Mouse (Mus musculus): Measurements from ENCODE around the gene Tsga10ip. TPM values are rescaled to one million over a fixed set of nuclear protein-coding genes. Genes with fewer than 3 reads are reported as not detected.

The Tsga10ip gene
- polyA plus RNA-seq, 1 experiment = not detected

GRCm38 (mm10) chr19:5425906-5426565 is 23.7 kb upstream of the Tsga10ip start:
- no peaks in the 10 kb centered on the region; the same call in 1 of the 2 replicates for H3K4me1 ChIP-seq (ENCODE audit: control insufficient read depth, insufficient read depth, low read length)
- H3K4me3 ChIP-seq (replicated peaks; ENCODE audit: control insufficient read depth, low read depth, low read length) = peak overlapping the region; percentile 100
- WGBS = 86% methylated on average over 18 of the region's 18 CpGs
- no peak for TF ChIP-seq POLR2A (IDR thresholded peaks at IDR 0.05; ENCODE audit: borderline replicate concordance, control insufficient read depth, low read depth, low read length)
- no peak for TF ChIP-seq CTCF (IDR thresholded peaks at IDR 0.05; ENCODE audit: control insufficient read depth, insufficient read depth, low read length)
- H3K27ac ChIP-seq (ENCODE audit: control insufficient read depth, insufficient read depth, low read depth, low read length, poor library complexity) = peak overlapping the region; percentile 85

GRCm38 (mm10) chr19:5424782-5425741 is 22.7 kb upstream of the Tsga10ip start, which contains the start of the genes Drap1 and AI837181:
Drap1 (minus strand) TSS chr19:5424979.
AI837181 (plus strand) TSS chr19:5425144.
- under 1% methylated on average over 85 of the region's 87 CpGs for WGBS
- Histone ChIP-seq H3K4me1 (ENCODE audit: control insufficient read depth, insufficient read depth, low read length) (no peaks in the 10 kb centered on the region; the same call in 1 of the 2 replicates), H3K27ac (ENCODE audit: control insufficient read depth, insufficient read depth, low read depth, low read length, poor library complexity) (peak within 1 kb of the TSS; percentile 86), H3K4me3 (replicated peaks; ENCODE audit: control insufficient read depth, low read depth, low read length) (peak within 1 kb of the TSS; percentile 100)
- TF ChIP-seq CTCF (IDR thresholded peaks at IDR 0.05; ENCODE audit: control insufficient read depth, insufficient read depth, low read length) (no peak), POLR2A (IDR thresholded peaks at IDR 0.05; ENCODE audit: borderline replicate concordance, control insufficient read depth, low read depth, low read length) (peak; percentile 43; the same call in 1 of the 2 replicates)

- peak overlapping the region; percentile 66 for H3K4me3 ChIP-seq (replicated peaks; ENCODE audit: control insufficient read depth, low read depth, low read length)
- no peaks in the 10 kb centered on the region; the same call in 1 of the 2 replicates for H3K4me1 ChIP-seq (ENCODE audit: control insufficient read depth, insufficient read depth, low read length)
- WGBS = under 1% methylated on average over 47 of the region's 48 CpGs
- TF ChIP-seq CTCF (IDR thresholded peaks at IDR 0.05; ENCODE audit: control insufficient read depth, insufficient read depth, low read length) (no peak), POLR2A (IDR thresholded peaks at IDR 0.05; ENCODE audit: borderline replicate concordance, control insufficient read depth, low read depth, low read length) (no peak)
- peak overlapping the region; percentile 86 for H3K27ac ChIP-seq (ENCODE audit: control insufficient read depth, insufficient read depth, low read depth, low read length, poor library complexity)
Measured at GRCm38 (mm10) chr19:5424092-5424781, 21.9 kb upstream of the Tsga10ip start.

- Histone ChIP-seq H3K4me3 (replicated peaks; ENCODE audit: control insufficient read depth, low read depth, low read length) (no peak overlapping the region), H3K4me1 (ENCODE audit: control insufficient read depth, insufficient read depth, low read length) (no peaks in the 10 kb centered on the region; the same call in 1 of the 2 replicates), H3K27ac (ENCODE audit: control insufficient read depth, insufficient read depth, low read depth, low read length, poor library complexity) (peak overlapping the region; percentile 86; the same call in 1 of the 2 replicates)
- 57% methylated on average over 12 of the region's 12 CpGs for WGBS
- no peak for TF ChIP-seq POLR2A (IDR thresholded peaks at IDR 0.05; ENCODE audit: borderline replicate concordance, control insufficient read depth, low read depth, low read length)
Measured at GRCm38 (mm10) chr19:5423561-5423960, 21.2 kb upstream of the Tsga10ip start.

- H3K4me1 ChIP-seq (ENCODE audit: control insufficient read depth, insufficient read depth, low read length) = no peaks in the 10 kb centered on the region; the same call in 1 of the 2 replicates
- H3K4me3 ChIP-seq (replicated peaks; ENCODE audit: control insufficient read depth, low read depth, low read length) = no peak overlapping the region
- no peak overlapping the region for H3K27ac ChIP-seq (ENCODE audit: control insufficient read depth, insufficient read depth, low read depth, low read length, poor library complexity)
- 82% methylated on average over 9 of the region's 9 CpGs for WGBS
- no peak for TF ChIP-seq CTCF (IDR thresholded peaks at IDR 0.05; ENCODE audit: control insufficient read depth, insufficient read depth, low read length)
- TF ChIP-seq POLR2A (IDR thresholded peaks at IDR 0.05; ENCODE audit: borderline replicate concordance, control insufficient read depth, low read depth, low read length) = no peak
Measured at GRCm38 (mm10) chr19:5422895-5423443, 20.6 kb upstream of the Tsga10ip start.

- no peak overlapping the region for H3K4me3 ChIP-seq (replicated peaks; ENCODE audit: control insufficient read depth, low read depth, low read length)
- TF ChIP-seq POLR2A (IDR thresholded peaks at IDR 0.05; ENCODE audit: borderline replicate concordance, control insufficient read depth, low read depth, low read length) (no peak), CTCF (IDR thresholded peaks at IDR 0.05; ENCODE audit: control insufficient read depth, insufficient read depth, low read length) (no peak)
- H3K27ac ChIP-seq (ENCODE audit: control insufficient read depth, insufficient read depth, low read depth, low read length, poor library complexity) = no peak overlapping the region
- H3K4me1 ChIP-seq (ENCODE audit: control insufficient read depth, insufficient read depth, low read length) = no peaks in the 10 kb centered on the region; the same call in 1 of the 2 replicates
- 79% methylated on average over 10 of the region's 10 CpGs for WGBS
Measured at GRCm38 (mm10) chr19:5422267-5422666, 19.9 kb upstream of the Tsga10ip start.

GRCm38 (mm10) chr19:5421784-5422183 is 19.5 kb upstream of the Tsga10ip start:
- no peak overlapping the region for H3K27ac ChIP-seq (ENCODE audit: control insufficient read depth, insufficient read depth, low read depth, low read length, poor library complexity)
- TF ChIP-seq CTCF (IDR thresholded peaks at IDR 0.05; ENCODE audit: control insufficient read depth, insufficient read depth, low read length) (no peak), POLR2A (IDR thresholded peaks at IDR 0.05; ENCODE audit: borderline replicate concordance, control insufficient read depth, low read depth, low read length) (no peak)
- H3K4me1 ChIP-seq (ENCODE audit: control insufficient read depth, insufficient read depth, low read length) = no peaks in the 10 kb centered on the region
- WGBS = 82% methylated on average over 5 of the region's 5 CpGs
- H3K4me3 ChIP-seq (replicated peaks; ENCODE audit: control insufficient read depth, low read depth, low read length) = no peak overlapping the region
